Mouse (Mus musculus): Measurements from ENCODE around the gene Ccin.

Ccin gene

GRCm38 (mm10) chr4:44013391-44014070 lies 30.2 kb downstream of the Ccin start:
- peak; percentile 69 for DNase-seq (ENCODE audit: inconsistent ontology term)

DNA sequence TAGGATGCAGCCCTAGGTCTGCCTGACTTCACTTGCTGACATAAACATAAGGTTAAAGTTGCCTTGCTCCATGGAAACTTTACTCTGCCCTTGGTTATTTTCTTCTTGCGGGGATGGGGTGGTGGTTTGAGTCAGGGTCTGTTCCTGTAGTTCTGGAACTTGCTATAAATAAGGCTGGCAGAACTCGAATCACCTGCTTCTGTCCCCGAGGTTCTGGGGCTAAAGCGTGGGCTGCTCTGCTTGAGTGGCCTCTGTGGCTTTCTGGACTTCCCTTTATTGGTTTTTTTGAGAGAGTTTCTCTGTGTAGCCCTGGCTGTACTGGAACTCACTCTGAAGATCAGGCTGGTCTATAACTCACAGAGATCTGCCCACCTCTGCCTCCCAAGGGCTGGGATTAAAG lies 32.8 kb downstream of the Ccin start:
- DNase-seq (ENCODE audit: inconsistent ontology term) = no peak

- no peak for DNase-seq (ENCODE audit: inconsistent ontology term)
Observed at GRCm38 (mm10) chr4:44016791-44017190, 33.5 kb downstream of the Ccin start.

DNA sequence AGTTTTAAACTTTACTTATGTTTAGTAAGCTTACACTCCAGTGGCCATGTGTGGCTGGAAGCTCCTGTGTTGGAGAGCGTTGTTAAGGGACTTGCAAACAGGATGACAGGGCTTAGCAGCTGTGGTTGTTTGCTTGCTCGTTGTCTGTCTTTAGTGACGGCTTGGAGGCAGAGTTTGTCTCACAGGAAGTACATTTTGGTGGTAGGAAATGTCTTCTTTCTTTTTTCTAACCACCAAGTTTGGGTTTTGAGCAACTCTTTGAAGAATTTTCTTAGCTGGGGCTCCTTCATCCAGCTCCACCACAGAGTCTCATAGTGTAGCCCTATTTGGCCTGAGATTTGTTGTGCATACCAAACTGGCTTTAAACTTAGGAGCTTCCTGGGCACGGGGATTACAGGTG lies 39.0 kb downstream of the Ccin start:
- DNase-seq (ENCODE audit: inconsistent ontology term) = no peak

GRCm38 (mm10) chr4:44022766-44023165 lies 39.5 kb downstream of the Ccin start:
- no peak for DNase-seq (ENCODE audit: inconsistent ontology term)

DNA sequence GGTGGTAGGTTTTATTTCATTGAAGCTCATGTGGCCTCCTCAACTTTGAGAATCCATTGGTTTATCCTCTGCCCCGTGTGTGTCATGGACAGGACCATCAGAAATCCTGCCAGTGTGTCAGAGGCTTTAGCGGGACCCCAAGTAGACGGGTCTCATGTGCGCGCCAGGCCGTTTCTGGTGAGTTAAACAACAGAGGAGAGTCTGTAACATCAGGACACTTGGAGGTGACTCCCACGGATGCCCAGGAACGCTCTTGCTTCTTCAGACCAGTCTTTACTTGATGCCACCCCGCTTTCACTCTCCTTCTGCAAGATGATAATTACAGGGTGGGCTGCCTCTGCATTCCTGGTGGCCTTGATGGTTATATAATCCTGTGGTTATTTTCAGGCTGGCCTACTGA lies 40.4 kb downstream of the Ccin start:
- no peak for DNase-seq (ENCODE audit: inconsistent ontology term)

DNA sequence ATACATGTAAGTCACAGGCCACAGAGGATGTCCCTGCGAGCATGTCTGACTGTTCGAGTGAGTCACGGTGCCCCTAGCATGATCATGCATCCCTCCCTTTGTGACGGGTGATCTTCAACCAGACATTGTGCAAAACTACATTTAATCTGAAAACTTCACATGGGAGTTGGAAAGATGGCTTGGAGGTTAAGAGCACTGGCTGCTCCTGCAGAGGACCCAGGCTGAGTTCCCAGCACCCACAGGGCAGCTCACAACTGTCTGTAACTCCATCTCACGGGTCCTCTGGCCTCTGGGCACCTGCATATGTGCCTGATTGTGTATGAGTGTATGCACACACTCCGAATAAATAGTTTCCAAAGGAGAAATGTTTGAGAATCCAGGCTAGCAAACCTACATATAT lies 41.0 kb downstream of the Ccin start:
- DNase-seq (ENCODE audit: inconsistent ontology term) = no peak

- DNase-seq (ENCODE audit: inconsistent ontology term) = no peak
Observed at GRCm38 (mm10) chr4:44025570-44025969, 42.3 kb downstream of the Ccin start.

- peak; percentile 68 for DNase-seq (ENCODE audit: inconsistent ontology term)
Observed at GRCm38 (mm10) chr4:44028303-44029135, 45.2 kb downstream of the Ccin start.

DNA sequence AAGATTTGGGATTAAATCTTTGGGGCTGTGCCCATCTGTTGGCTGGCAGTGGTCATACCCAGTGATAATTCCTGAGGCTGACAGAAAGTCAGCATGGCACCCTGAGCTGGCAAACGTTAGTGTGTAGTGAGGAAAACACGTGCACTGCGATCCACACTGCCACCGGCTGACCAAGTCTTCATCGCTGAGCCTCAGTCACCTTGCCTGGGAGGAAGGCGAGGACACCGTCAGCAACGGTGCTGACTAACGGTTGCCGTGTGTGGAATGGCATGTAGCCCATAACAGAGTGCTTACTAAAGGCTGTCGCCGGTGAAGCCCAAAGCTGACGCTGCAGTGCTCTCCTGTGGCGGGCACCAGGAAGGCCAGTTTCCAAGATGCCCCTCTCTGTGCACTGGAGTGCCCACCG lies 46.4 kb downstream of the Ccin start:
- DNase-seq (ENCODE audit: inconsistent ontology term) = no peak

- DNase-seq (ENCODE audit: inconsistent ontology term) = peak; percentile 40
Observed at GRCm38 (mm10) chr4:44031521-44031920, 48.2 kb downstream of the Ccin start.

All from Muller cell, postnatal 12 days (primary cell).